Mouse (Mus musculus) ES-E14 (cell line): ENCODE measurements around the gene Gm13889.

ENCODE experiments used
- ZC3H11A ChIP-seq: IDR thresholded peaks from 2 replicates; pipeline ENCODE4 v1.6.1; 2012; ENCODE audit warnings: low read depth, mild to moderate bottlenecking, inconsistent platforms, low read length, borderline replicate concordance
- ZNF384 ChIP-seq: IDR thresholded peaks from 2 replicates; pipeline ENCODE4 v1.6.1; 2012; ENCODE audit warnings: low read depth, low read length, inconsistent platforms

- TF ChIP-seq ZC3H11A, result no peak
- TF ChIP-seq ZNF384, result no peak
Observed at GRCm38 (mm10) chr2:93955886-93956285, 1.1 kb downstream of the Gm13889 start.
